Mouse (Mus musculus): ENCODE measurements around the gene Abcf1. TPM values are rescaled to one million over a fixed set of nuclear protein-coding genes. Genes with fewer than 3 reads are reported as not detected.

Abcf1 gene
- polyA plus RNA-seq, 1 experiment from 2014 or later, result 73.9 TPM

GRCm38 (mm10) chr17:35907609-35908008 is 62.0 kb downstream of the Abcf1 start:
- 83% methylated on average over 2 of the region's 2 CpGs for WGBS

More at GRCm38 (mm10) chr17:35907609-35908008, 62.0 kb downstream of the Abcf1 start:
- H3K9ac ChIP-seq, result no peak overlapping the region
- H3K4me2 ChIP-seq, result no peak overlapping the region
- H3K4me3 ChIP-seq, result no peak overlapping the region
- H3K9me3 ChIP-seq (replicated peaks), result no peaks in the 10 kb centered on the region
- H3K4me1 ChIP-seq (replicated peaks), result peaks cover 26% of the 10 kb centered on the region
- ATAC-seq (ENCODE audit: insufficient number of reproducible peaks, low FRiP score), result no peak
- no peak overlapping the region for H3K27ac ChIP-seq (ENCODE audit: poor library complexity, severe bottlenecking)
- H3K36me3 ChIP-seq, result peaks cover 69% of the 10 kb centered on the region
- H3K27me3 ChIP-seq (replicated peaks), result no peaks in the 10 kb centered on the region

MicroRNAs encoded within 50 kb of the gene (microRNA counts, 519-probe panel; counts per million panel counts)
- microRNA mmu-miR-1894-3p (not detected), microRNA mmu-miR-1894-5p (not detected), microRNA mmu-miR-877 (not detected)

Small RNA genes within 50 kb of the gene (microRNA-seq; reads per million reads assigned to microRNA genes)
- not detected for gene Mir1894
- gene Mir877, result 78.5 reads per million, percentile 49 among the genes with 10 or more reads in this experiment

Other genes with a start within 250 kb of the Abcf1 start
- gene Ier3, start 148.1 kb downstream of the Abcf1 start, polyA plus RNA-seq (2016; fragmentation: Nextera tagmentation; extraction: Ambion mirVana), result 37.6 and 38.6 TPM in 2 replicates
- 78.2 and 80.2 TPM in 2 replicates for gene Flot1, start 146.5 kb downstream of the Abcf1 start, polyA plus RNA-seq (2016; fragmentation: Nextera tagmentation; extraction: Ambion mirVana)
- 743 and 773 TPM in 2 replicates for gene Tubb5, start 131.5 kb downstream of the Abcf1 start, polyA plus RNA-seq (2016; fragmentation: Nextera tagmentation; extraction: Ambion mirVana)
- 21.6 and 25.0 TPM in 2 replicates for gene Mdc1, start 128.2 kb downstream of the Abcf1 start, polyA plus RNA-seq (2016; fragmentation: Nextera tagmentation; extraction: Ambion mirVana)
- 48.9 and 50.7 TPM in 2 replicates for gene Nrm, start 108.4 kb downstream of the Abcf1 start, polyA plus RNA-seq (2016; fragmentation: Nextera tagmentation; extraction: Ambion mirVana)
- gene Ppp1r18, start 104.2 kb downstream of the Abcf1 start, polyA plus RNA-seq (2016; fragmentation: Nextera tagmentation; extraction: Ambion mirVana), result 22.8 and 23.7 TPM in 2 replicates
- 22.4 and 26.6 TPM in 2 replicates for gene Dhx16, start 89.9 kb downstream of the Abcf1 start, polyA plus RNA-seq (2016; fragmentation: Nextera tagmentation; extraction: Ambion mirVana)
- gene 2310061I04Rik, start 72.3 kb downstream of the Abcf1 start, polyA plus RNA-seq (2016; fragmentation: Nextera tagmentation; extraction: Ambion mirVana), result 25.6 and 26.2 TPM in 2 replicates
- 56.0 and 56.4 TPM in 2 replicates for gene Atat1, start 59.7 kb downstream of the Abcf1 start, polyA plus RNA-seq (2016; fragmentation: Nextera tagmentation; extraction: Ambion mirVana)
- gene Mrps18b, start 53.4 kb downstream of the Abcf1 start, polyA plus RNA-seq (2016; fragmentation: Nextera tagmentation; extraction: Ambion mirVana), result 63.4 and 72.7 TPM in 2 replicates
- 35.8 and 39.6 TPM in 2 replicates for gene Ppp1r10, start 53.3 kb downstream of the Abcf1 start, polyA plus RNA-seq (2016; fragmentation: Nextera tagmentation; extraction: Ambion mirVana)
- 39.8 and 42.4 TPM in 2 replicates for gene Gnl1, start 10.1 kb upstream of the Abcf1 start, polyA plus RNA-seq (2016; fragmentation: Nextera tagmentation; extraction: Ambion mirVana)
- 17.6 and 18.5 TPM in 2 replicates for gene Prr3, start 10.5 kb upstream of the Abcf1 start, polyA plus RNA-seq (2016; fragmentation: Nextera tagmentation; extraction: Ambion mirVana)
- 3.4 and 3.9 TPM in 2 replicates for gene H2-T24, start 50.8 kb upstream of the Abcf1 start, polyA plus RNA-seq (2016; fragmentation: Nextera tagmentation; extraction: Ambion mirVana)
- 4.7 and 5.2 TPM in 2 replicates for gene H2-T23, start 63.1 kb upstream of the Abcf1 start, polyA plus RNA-seq (2016; fragmentation: Nextera tagmentation; extraction: Ambion mirVana)
- gene H2-T22, start 73.0 kb upstream of the Abcf1 start, polyA plus RNA-seq (2016; fragmentation: Nextera tagmentation; extraction: Ambion mirVana), result 4.7 and 6.1 TPM in 2 replicates
- not detected in 2 replicates for gene Gm6034, start 73.2 kb upstream of the Abcf1 start, polyA plus RNA-seq (2016; fragmentation: Nextera tagmentation; extraction: Ambion mirVana)
- not detected in 2 replicates for gene Gm11127, start 88.6 kb upstream of the Abcf1 start, polyA plus RNA-seq (2016; fragmentation: Nextera tagmentation; extraction: Ambion mirVana)
- not detected in 2 replicates for gene Gm19684, start 151.9 kb upstream of the Abcf1 start, polyA plus RNA-seq (2016; fragmentation: Nextera tagmentation; extraction: Ambion mirVana)
- not detected in 2 replicates for gene Gm7030, start 159.7 kb upstream of the Abcf1 start, polyA plus RNA-seq (2016; fragmentation: Nextera tagmentation; extraction: Ambion mirVana)
- 0.18 TPM in 1 of 2 replicates, not detected in the other for gene Gm8909, start 198.8 kb upstream of the Abcf1 start, polyA plus RNA-seq (2016; fragmentation: Nextera tagmentation; extraction: Ambion mirVana)
- gene H2-T3, start 220.5 kb upstream of the Abcf1 start, polyA plus RNA-seq (2016; fragmentation: Nextera tagmentation; extraction: Ambion mirVana), result not detected in 2 replicates